Mouse (Mus musculus) stomach, embryonic 16.5 days (tissue): ENCODE results near the gene 5730455P16Rik. TPM values are rescaled to one million over a fixed set of nuclear protein-coding genes. Genes with fewer than 3 reads are reported as not detected.

Source experiments
- ATAC-seq: fragments of 200-750 bp; cut with Nextera tagmentation; 2 replicates; pipeline ENCODE4 v1.8.0; 2017; ENCODE audit warnings: moderate number of reproducible peaks, moderate TSS enrichment; ENCODE audit not compliant: insufficient read depth, low FRiP score
- H3K27ac ChIP-seq: fragments of 300-500 bp; sonication (generic); 2 replicates; pipeline ENCODE4 v1.5.1; 2014; ENCODE audit warnings: low read length
- H3K27me3 ChIP-seq: fragments of 300-500 bp; sonication (generic); 2 replicates; pipeline ENCODE4 v1.6.1; 2014; ENCODE audit warnings: low read length, control low read depth, mixed read lengths; ENCODE audit not compliant: control insufficient read depth, insufficient read depth
- H3K36me3 ChIP-seq: fragments of 300-500 bp; sonication (generic); 2 replicates; pipeline ENCODE4 v1.6.1; 2014; ENCODE audit warnings: low read length; ENCODE audit not compliant: control insufficient read depth, insufficient read depth
- H3K4me1 ChIP-seq: fragments of 300-500 bp; sonication (generic); 2 replicates; pipeline ENCODE4 v1.6.1; 2014; ENCODE audit warnings: low read length, control low read depth, mixed read lengths; ENCODE audit not compliant: control insufficient read depth, insufficient read depth
- H3K4me2 ChIP-seq: fragments of 300-500 bp; sonication (generic); 2 replicates; pipeline ENCODE4 v1.6.1; 2014; ENCODE audit warnings: low read depth, low read length, mixed read lengths
- H3K4me3 ChIP-seq: fragments of 300-500 bp; sonication (generic); replicated peaks from 2 replicates; pipeline ENCODE4 v1.5.1; 2014; ENCODE audit warnings: mild to moderate bottlenecking, low read length
- H3K9ac ChIP-seq: fragments of 300-500 bp; sonication (generic); 2 replicates; pipeline ENCODE4 v1.6.1; 2014; ENCODE audit warnings: low read length
- H3K9me3 ChIP-seq: fragments of 300-500 bp; sonication (generic); replicated peaks from 2 replicates; pipeline ENCODE4 v1.6.1; 2016; ENCODE audit warnings: low read length, control low read depth; ENCODE audit not compliant: control insufficient read depth
- WGBS: fragments of 180-500 bp; shearing (Covaris S2); extraction: QIAGEN DNeasy Blood & Tissue Kit; methylation state at CpG from one replicate; pipeline ENCODE4 v1.1.7; 2014; 5-methylcytosine and 5-hydroxymethylcytosine counted together
- polyA plus RNA-seq: library from polyadenylated mRNA; unstranded; fragments of >200 nt; fragmentation: Nextera tagmentation; extraction: Ambion mirVana; gene quantifications from 2 replicates; pipeline ENCODE4 v1.2.1, GENCODE M21; 2015

The 5730455P16Rik gene
- polyA plus RNA-seq, 1 experiment from 2014 or later: 17.1 TPM

DNA sequence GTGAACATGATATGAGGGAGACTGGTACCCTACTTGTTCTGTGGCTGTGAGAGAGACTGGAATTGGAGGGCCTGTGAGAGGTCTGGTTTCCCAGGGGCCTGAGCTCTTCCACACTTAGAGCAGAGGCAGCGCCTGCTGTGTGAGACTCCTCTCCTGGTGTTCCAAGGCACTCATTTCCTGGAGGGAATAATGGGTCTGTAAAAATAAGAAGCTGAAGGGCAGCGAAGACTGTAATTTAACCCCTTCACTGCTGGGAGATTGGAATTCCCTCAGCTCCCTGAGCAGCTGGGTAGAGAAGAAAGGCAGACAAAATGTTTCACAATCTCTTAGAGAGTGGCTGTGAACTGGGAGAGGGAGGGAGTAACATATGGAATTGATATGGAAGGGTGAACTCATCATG, 35.4 kb downstream of the 5730455P16Rik start:
- Histone ChIP-seq H3K27ac (no peak overlapping the region), H3K9me3 (no peaks in the 10 kb centered on the region), H3K4me1 (no peaks in the 10 kb centered on the region), H3K9ac (no peak overlapping the region), H3K27me3 (no peaks in the 10 kb centered on the region), H3K36me3 (no peaks in the 10 kb centered on the region), H3K4me2 (no peak overlapping the region), H3K4me3 (no peak overlapping the region)
- 26% methylated on average over 2 of the region's 2 CpGs for WGBS
- no peak for ATAC-seq

DNA sequence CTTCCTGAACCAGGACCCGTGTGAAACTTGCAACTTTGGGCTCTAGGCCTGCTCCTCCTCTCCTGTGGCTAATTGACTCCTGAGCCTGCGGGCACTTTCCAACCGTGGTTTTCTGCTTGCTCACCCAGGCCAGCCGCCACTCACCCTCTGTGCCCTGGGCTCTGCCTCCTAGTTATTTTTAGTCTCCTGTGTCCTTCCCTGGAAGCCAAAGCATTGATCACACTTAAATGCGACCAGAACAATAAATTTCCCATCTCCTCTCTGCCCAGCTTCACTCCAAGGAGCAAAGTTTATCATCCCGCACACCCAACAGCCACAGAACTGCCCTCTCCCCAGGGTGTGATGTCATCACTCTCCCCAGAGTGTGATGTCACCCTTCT, 41.5 kb downstream of the 5730455P16Rik start:
- WGBS: 23% methylated on average over 6 of the region's 6 CpGs
- no peak for ATAC-seq
- Histone ChIP-seq H3K27me3 (no peaks in the 10 kb centered on the region), H3K9me3 (no peaks in the 10 kb centered on the region), H3K4me3 (no peak overlapping the region), H3K9ac (no peak overlapping the region), H3K4me2 (no peak overlapping the region), H3K27ac (no peak overlapping the region), H3K4me1 (no peaks in the 10 kb centered on the region), H3K36me3 (no peaks in the 10 kb centered on the region)

DNA sequence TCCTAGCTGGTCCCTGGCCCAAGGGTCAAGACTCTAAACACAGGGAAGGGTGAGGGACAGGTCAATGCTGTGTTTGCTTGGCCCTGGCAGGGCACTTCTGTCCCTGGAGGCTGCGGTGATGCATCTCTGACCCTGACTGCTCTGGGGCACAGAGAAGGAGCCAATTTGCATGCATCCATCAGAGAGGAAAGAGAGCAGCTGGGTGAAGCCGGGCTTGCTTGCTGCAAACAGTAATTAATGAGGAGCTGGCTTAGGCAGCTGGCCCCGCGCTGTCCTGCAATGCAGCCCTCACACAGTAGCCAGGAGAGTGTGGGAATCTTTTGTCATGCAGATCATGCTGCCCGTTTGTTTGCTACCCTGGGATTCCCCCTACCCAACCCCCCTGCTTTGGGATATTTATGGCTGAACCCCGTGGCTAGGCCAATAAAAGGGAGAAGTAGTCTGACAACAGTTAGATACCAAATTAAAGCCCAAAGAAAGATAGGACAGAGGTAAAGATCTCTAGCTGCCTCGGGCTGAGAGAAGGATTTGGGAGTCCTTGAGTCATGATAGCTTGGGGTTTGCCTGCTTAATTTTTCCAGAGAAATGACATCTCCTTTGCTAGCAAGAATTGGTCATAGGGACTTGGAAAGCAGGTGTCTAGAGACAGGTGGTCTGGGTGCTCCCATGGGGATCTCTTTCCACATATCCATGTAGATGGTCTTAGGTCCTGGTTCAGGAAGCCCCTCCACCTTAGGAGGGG, 42.1 kb downstream of the 5730455P16Rik start:
- H3K9me3 ChIP-seq: no peaks in the 10 kb centered on the region
- 9% methylated on average over 7 of the region's 7 CpGs for WGBS

DNA sequence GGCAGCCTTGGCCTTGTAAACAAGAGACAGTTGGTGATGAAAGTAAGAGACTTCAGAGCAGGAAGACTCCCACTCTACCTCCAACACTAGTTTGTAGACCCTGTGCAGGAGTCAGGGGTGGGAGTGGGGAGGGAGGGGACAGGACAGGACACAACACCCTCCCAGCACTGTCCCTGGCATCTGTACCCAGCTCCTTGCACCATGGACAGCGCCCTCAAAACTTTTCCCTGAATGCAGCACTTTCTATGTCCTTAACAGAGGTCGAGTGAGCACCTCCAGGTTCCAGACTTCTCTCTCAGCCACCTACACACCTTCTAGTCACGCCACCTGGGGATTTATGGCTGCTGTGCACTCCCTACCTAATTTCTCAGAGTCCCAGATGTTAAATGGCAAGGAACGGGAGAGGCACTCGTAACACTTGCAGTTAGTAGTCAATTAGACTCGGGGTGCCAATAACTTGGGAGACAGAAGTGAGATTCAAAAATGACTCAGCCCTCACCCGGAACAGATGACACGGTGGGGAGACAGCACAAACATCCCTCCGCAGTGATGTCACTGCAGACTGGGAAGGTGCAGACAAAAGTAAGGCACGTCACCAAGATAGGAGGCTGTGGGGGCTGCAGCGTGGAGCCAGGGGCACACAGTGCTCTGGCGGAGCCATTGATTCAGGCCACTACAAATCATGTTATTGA, 45.0 kb downstream of the 5730455P16Rik start:
- H3K27ac ChIP-seq: no peak overlapping the region
- no peaks in the 10 kb centered on the region for H3K27me3 ChIP-seq
- no peaks in the 10 kb centered on the region for H3K4me1 ChIP-seq
- H3K4me2 ChIP-seq: no peak overlapping the region
- H3K9me3 ChIP-seq: no peaks in the 10 kb centered on the region
- no peak overlapping the region for H3K9ac ChIP-seq
- H3K4me3 ChIP-seq: no peak overlapping the region
- no peaks in the 10 kb centered on the region for H3K36me3 ChIP-seq
- ATAC-seq: no peak
- WGBS: 59% methylated on average over 12 of the region's 12 CpGs

More for the DNA sequence above, 42.1 kb downstream of the 5730455P16Rik start:
- Histone ChIP-seq H3K4me2 (no peak overlapping the region), H3K27ac (no peak overlapping the region), H3K4me3 (no peak overlapping the region), H3K4me1 (no peaks in the 10 kb centered on the region), H3K27me3 (no peaks in the 10 kb centered on the region), H3K36me3 (no peaks in the 10 kb centered on the region), H3K9ac (no peak overlapping the region)
- no peak for ATAC-seq

DNA sequence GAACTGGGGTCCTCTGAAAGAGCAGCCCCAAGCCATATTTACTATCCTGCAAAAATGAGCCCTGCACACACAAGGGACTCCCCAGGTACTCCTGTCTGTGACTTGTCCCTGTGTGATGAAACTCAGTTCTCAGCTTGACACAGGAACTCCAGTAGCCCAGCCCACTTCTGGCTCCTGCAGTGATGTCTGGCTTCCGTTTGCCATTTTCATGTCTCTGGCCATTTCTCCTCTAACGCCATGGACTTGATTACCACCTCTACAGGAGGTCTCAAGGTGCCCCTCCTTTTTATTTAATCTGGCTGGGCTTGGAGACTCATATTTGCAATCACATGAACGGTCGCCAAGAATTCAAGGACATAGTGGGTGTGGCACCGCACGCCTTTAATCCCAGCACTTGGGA, 53.2 kb downstream of the 5730455P16Rik start:
- 83% methylated on average over 6 of the region's 6 CpGs for WGBS
- H3K9ac ChIP-seq: no peak overlapping the region
- ATAC-seq: no peak
- no peaks in the 10 kb centered on the region for H3K9me3 ChIP-seq
- no peak overlapping the region for H3K27ac ChIP-seq
- H3K36me3 ChIP-seq: no peaks in the 10 kb centered on the region
- no peak overlapping the region for H3K4me2 ChIP-seq
- H3K27me3 ChIP-seq: no peaks in the 10 kb centered on the region
- no peaks in the 10 kb centered on the region for H3K4me1 ChIP-seq
- H3K4me3 ChIP-seq: no peak overlapping the region

DNA sequence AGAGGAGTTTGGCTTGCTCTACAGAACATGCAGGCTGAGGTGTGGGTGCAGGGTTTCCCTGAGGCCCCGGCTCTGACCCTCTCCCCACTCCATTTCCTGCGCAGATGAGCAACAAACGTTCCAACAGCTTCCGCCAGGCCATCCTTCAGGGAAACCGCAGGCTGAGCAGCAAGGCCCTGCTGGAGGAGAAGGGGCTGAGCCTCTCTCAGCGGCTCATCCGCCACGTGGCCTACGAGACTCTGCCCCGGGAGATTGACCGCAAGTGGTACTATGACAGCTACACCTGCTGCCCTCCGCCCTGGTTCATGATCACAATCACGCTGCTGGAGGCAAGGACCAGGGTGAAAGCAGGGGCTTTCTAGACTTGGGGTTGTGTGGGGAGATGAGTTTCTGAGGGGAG, 54.6 kb downstream of the 5730455P16Rik start:
- Histone ChIP-seq H3K27me3 (no peaks in the 10 kb centered on the region), H3K4me2 (no peak overlapping the region), H3K4me1 (no peaks in the 10 kb centered on the region), H3K9me3 (no peaks in the 10 kb centered on the region), H3K4me3 (no peak overlapping the region), H3K9ac (no peak overlapping the region), H3K36me3 (no peaks in the 10 kb centered on the region), H3K27ac (no peak overlapping the region)
- WGBS: 49% methylated on average over 13 of the region's 13 CpGs
- no peak; the same call in 1 of the 2 replicates for ATAC-seq

DNA sequence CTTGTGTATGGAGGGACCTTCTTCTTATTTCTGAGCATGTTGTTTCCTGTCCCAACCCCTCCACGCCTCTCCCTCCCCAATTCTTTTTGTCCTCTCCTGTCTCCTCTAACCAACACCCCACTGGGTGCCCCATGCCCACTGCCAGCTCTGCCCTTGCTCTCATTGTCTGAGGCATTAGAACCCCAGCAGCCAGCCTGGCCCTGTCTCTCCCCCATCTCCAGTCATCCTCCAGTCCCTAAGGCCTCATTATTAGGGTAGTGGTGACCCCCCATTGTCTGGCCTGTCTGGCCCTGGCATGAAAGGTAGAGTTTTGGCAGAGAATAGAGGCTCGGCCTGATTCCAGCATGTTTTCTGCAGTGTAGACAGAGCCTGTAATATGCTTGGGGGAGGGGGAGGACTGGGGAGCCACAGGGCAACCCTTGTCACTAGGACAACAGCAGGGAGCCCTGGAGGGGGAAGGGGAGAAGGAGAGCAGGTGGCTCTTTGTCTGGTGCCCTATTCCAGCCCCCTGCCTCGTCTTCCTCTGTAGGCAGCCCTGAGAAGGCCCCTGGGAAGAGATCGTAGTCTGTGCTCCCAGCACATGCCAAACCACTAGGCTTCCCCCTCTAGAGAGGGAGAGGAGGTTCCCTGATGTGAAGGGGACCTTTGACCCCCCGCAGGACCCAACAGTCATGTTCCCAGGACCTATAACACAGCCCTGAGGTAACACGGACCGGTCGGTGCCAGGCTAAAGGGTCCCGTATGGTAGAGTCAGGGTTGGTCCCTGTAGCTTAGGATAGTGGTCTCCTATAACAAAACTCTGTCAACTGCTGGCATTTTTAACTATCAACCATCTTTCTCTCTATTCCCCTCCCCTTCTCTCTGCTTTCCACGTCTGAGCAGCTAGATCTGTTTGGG, 61.8 kb downstream of the 5730455P16Rik start:
- Histone ChIP-seq H3K9ac (no peak overlapping the region), H3K4me3 (no peak overlapping the region)
- ATAC-seq: no peak; the same call in 1 of the 2 replicates

DNA sequence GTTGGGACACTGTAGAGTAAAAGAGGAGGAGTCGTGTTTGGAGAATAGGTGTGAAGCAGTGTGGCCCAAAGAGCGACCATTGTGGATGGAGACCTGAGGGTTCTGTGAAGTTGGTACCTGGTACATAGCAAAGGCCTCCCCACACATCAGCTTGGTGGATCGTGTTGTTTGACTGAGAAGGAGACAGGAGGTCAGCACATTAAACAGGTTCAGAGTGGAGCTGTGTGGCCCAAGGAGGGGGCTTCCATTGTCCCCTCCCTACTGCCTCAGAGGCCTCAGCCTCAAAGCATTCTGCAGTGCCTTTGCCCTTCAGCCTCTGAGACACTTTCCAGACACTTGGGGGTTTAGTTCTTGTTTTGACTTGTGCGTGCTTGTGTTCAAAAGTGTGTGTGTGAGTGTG, 63.9 kb downstream of the 5730455P16Rik start:
- ATAC-seq: no peak
- Histone ChIP-seq H3K4me2 (no peak overlapping the region), H3K36me3 (no peaks in the 10 kb centered on the region), H3K4me3 (no peak overlapping the region), H3K9ac (no peak overlapping the region), H3K27me3 (no peaks in the 10 kb centered on the region), H3K4me1 (no peaks in the 10 kb centered on the region), H3K27ac (no peak overlapping the region), H3K9me3 (no peaks in the 10 kb centered on the region)
- WGBS: 75% methylated on average over 4 of the region's 4 CpGs

More for the DNA sequence above, 61.8 kb downstream of the 5730455P16Rik start:
- Histone ChIP-seq H3K4me1 (no peaks in the 10 kb centered on the region), H3K27ac (no peak overlapping the region), H3K4me2 (no peak overlapping the region), H3K9me3 (no peaks in the 10 kb centered on the region), H3K36me3 (no peaks in the 10 kb centered on the region), H3K27me3 (no peaks in the 10 kb centered on the region)
- WGBS: 67% methylated on average over 10 of the region's 10 CpGs

DNA sequence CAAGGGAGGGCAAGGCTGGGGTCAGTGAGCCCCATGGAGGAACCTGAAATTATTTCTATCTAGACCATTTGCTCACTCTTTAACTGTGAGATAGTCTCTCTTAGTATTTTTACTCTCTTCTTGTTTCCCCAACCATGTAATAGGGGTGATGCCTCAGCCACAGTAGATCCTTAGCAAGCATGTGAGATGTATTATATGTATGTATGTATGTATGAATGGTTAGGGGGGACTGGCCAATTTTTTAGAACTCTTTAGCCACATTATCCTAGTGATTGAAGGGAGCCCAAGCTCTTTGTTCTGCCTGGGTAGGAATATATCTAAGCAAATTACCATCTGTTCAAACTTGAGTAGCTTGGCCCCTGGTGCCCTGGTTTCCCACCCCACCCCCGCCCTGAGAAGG, 64.4 kb downstream of the 5730455P16Rik start:
- Histone ChIP-seq H3K27me3 (no peaks in the 10 kb centered on the region), H3K4me3 (no peak overlapping the region), H3K4me2 (no peak overlapping the region), H3K9ac (no peak overlapping the region), H3K27ac (no peak overlapping the region), H3K9me3 (no peaks in the 10 kb centered on the region), H3K4me1 (no peaks in the 10 kb centered on the region), H3K36me3 (no peaks in the 10 kb centered on the region)
- ATAC-seq: no peak
- 62% methylated on average over 1 of the region's 1 CpGs for WGBS
